Mouse (Mus musculus): Measurements from ENCODE around the gene Oit1. TPM values are rescaled to one million over a fixed set of nuclear protein-coding genes. Genes with fewer than 3 reads are reported as not detected.

The Oit1 gene
- polyA plus RNA-seq, 1 experiment from 2014 or later = 3.6 TPM

GRCm38 (mm10) chr14:8302687-8303086 lies 75.9 kb downstream of the Oit1 start:
- no peak for DNase-seq (ENCODE audit: low spot score)

- DNase-seq (ENCODE audit: low spot score) = peak; percentile 50
Observed at GRCm38 (mm10) chr14:8300281-8300680, 78.3 kb downstream of the Oit1 start.

Other genes with a start within 250 kb of the Oit1 start
- 227 and 232 TPM in 2 replicates for gene Pdhb, start 205.7 kb downstream of the Oit1 start, polyA plus RNA-seq (2015; fragmentation: Nextera tagmentation; extraction: Ambion mirVana)
- gene Kctd6, start 164.6 kb downstream of the Oit1 start, polyA plus RNA-seq (2015; fragmentation: Nextera tagmentation; extraction: Ambion mirVana) = 10.2 and 12.6 TPM in 2 replicates
- 0.71 and 0.75 TPM in 2 replicates for gene Acox2, start 119.4 kb downstream of the Oit1 start, polyA plus RNA-seq (2015; fragmentation: Nextera tagmentation; extraction: Ambion mirVana)
- 0.16 and 0.17 TPM in 2 replicates for gene Fam107a, start 60.7 kb downstream of the Oit1 start, polyA plus RNA-seq (2015; fragmentation: Nextera tagmentation; extraction: Ambion mirVana)